Mouse (Mus musculus) embryonic facial prominence, embryonic 13.5 days (tissue): Measurements from ENCODE around the gene Cntn6. TPM values are rescaled to one million over a fixed set of nuclear protein-coding genes. Genes with fewer than 3 reads are reported as not detected.

ENCODE experiments used
- ATAC-seq: fragments of 200-750 bp; cut with Nextera tagmentation; 2 replicates; pipeline ENCODE4 v1.8.0; 2017; ENCODE audit warnings: low read depth; ENCODE audit not compliant: insufficient number of reproducible peaks, insufficient read depth, low FRiP score, low TSS enrichment
- H3K27ac ChIP-seq: fragments of 300-500 bp; sonication (generic); 2 replicates; pipeline ENCODE4 v1.5.1; 2015; ENCODE audit warnings: moderate library complexity, mild to moderate bottlenecking, inconsistent platforms
- H3K27me3 ChIP-seq: fragments of 300-500 bp; sonication (generic); 2 replicates; pipeline ENCODE4 v1.6.1; 2015; ENCODE audit warnings: mild to moderate bottlenecking, inconsistent platforms
- H3K36me3 ChIP-seq: fragments of 300-500 bp; sonication (generic); 2 replicates; pipeline ENCODE4 v1.6.1; 2015; ENCODE audit warnings: mild to moderate bottlenecking, inconsistent platforms
- H3K4me1 ChIP-seq: fragments of 300-500 bp; sonication (generic); 2 replicates; pipeline ENCODE4 v1.6.1; 2015; ENCODE audit warnings: inconsistent platforms
- H3K4me2 ChIP-seq: fragments of 300-500 bp; sonication (generic); 2 replicates; pipeline ENCODE4 v1.6.1; 2015; ENCODE audit warnings: moderate library complexity, mild to moderate bottlenecking, inconsistent platforms
- H3K4me3 ChIP-seq: fragments of 300-500 bp; sonication (generic); 2 replicates; pipeline ENCODE4 v1.5.1; 2015; ENCODE audit warnings: mild to moderate bottlenecking, inconsistent platforms
- H3K9ac ChIP-seq: fragments of 300-500 bp; sonication (generic); 2 replicates; pipeline ENCODE4 v1.6.1; 2015; ENCODE audit warnings: mild to moderate bottlenecking, inconsistent platforms
- H3K9me3 ChIP-seq: fragments of 300-500 bp; sonication (generic); 2 replicates; pipeline ENCODE4 v1.6.1; 2016; ENCODE audit warnings: inconsistent platforms
- WGBS: fragments of 180-500 bp; shearing (Covaris S2); methylation state at CpG from one replicate; pipeline ENCODE4 v1.1.7; 2015; ENCODE audit warnings: mixed read lengths; 5-methylcytosine and 5-hydroxymethylcytosine counted together
- polyA plus RNA-seq: library from polyadenylated mRNA; unstranded; fragments of >200 nt; fragmentation: Nextera tagmentation; extraction: Ambion mirVana; gene quantifications from 2 replicates; pipeline ENCODE4 v1.2.1, GENCODE M21; 2015

Cntn6 gene
- polyA plus RNA-seq, 1 experiment from 2014 or later = 4.7 TPM

- H3K9me3 ChIP-seq = no peaks in the 10 kb centered on the region
- no peak overlapping the region for H3K4me2 ChIP-seq
- H3K36me3 ChIP-seq = no peaks in the 10 kb centered on the region
- no peak overlapping the region for H3K4me3 ChIP-seq
- H3K27me3 ChIP-seq = no peaks in the 10 kb centered on the region
- no peak for ATAC-seq
- H3K27ac ChIP-seq = no peak overlapping the region
- H3K4me1 ChIP-seq = no peaks in the 10 kb centered on the region
- H3K9ac ChIP-seq = no peak overlapping the region
- 34% methylated on average over 3 of the region's 3 CpGs for WGBS
Observed at GRCm38 (mm10) chr6:104605214-104605613, 112.6 kb downstream of the Cntn6 start.

DNA sequence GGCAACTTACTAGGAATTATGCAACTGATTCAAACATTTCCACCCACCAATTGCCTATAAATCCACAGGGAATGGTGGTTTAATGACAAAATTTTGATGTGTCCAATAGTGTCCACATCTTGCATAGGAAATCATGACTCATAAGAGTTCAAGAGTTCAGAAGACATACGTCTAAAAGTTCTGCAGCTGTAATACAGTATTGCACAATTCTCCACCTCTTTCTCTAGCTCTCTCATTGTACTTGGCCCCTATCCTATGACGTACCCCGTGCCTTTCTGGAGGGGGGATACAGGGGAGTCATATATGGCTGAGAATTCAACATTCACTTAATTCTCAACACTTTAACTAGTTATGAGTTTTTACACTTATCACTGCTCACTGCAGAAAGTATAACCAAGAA is 160.9 kb downstream of the Cntn6 start:
- whole genome bisulfite sequencing = 72% methylated on average over 3 of the region's 3 CpGs
- Histone ChIP-seq H3K9me3 (no peaks in the 10 kb centered on the region), H3K9ac (no peak overlapping the region), H3K36me3 (no peaks in the 10 kb centered on the region), H3K4me1 (no peaks in the 10 kb centered on the region), H3K27me3 (no peaks in the 10 kb centered on the region), H3K27ac (no peak overlapping the region), H3K4me2 (no peak overlapping the region), H3K4me3 (no peak overlapping the region)
- no peak for ATAC-seq

GRCm38 (mm10) chr6:104668701-104669100 is 176.1 kb downstream of the Cntn6 start:
- Histone ChIP-seq H3K4me2 (no peak overlapping the region), H3K27me3 (no peaks in the 10 kb centered on the region), H3K27ac (no peak overlapping the region), H3K36me3 (no peaks in the 10 kb centered on the region), H3K4me3 (no peak overlapping the region), H3K9me3 (no peaks in the 10 kb centered on the region), H3K9ac (no peak overlapping the region), H3K4me1 (no peaks in the 10 kb centered on the region)
- no peak for ATAC-seq
- WGBS = 51% methylated on average over 2 of the region's 2 CpGs

DNA sequence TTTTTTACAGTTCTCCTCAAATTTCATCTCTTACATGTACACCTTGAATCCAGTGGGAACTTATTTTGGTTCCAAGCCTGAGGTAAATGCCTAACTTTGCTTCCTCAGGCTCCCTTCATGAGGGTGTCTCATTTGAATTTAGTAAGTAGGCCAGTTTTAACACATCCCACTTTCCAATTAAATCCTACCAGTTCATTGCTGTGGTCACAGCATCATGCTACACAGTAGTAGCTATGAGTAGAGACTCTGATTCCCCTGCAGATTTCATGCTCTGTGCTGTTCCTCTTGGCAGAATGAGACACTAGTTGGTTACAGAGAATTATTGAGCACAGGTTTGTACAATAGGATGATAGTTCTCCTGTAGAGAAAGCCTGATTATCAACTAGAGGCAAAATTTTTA is 181.7 kb downstream of the Cntn6 start:
- H3K9me3 ChIP-seq = no peaks in the 10 kb centered on the region
- H3K4me3 ChIP-seq = no peak overlapping the region
- H3K4me1 ChIP-seq = no peaks in the 10 kb centered on the region
- H3K4me2 ChIP-seq = no peak overlapping the region
- no peak for ATAC-seq
- H3K27me3 ChIP-seq = no peaks in the 10 kb centered on the region
- no peak overlapping the region for H3K27ac ChIP-seq
- no peaks in the 10 kb centered on the region for H3K36me3 ChIP-seq
- no peak overlapping the region for H3K9ac ChIP-seq

GRCm38 (mm10) chr6:104679809-104680495 is 187.4 kb downstream of the Cntn6 start:
- Histone ChIP-seq H3K27me3 (no peaks in the 10 kb centered on the region), H3K36me3 (no peaks in the 10 kb centered on the region), H3K4me2 (no peak overlapping the region), H3K4me3 (no peak overlapping the region), H3K4me1 (no peaks in the 10 kb centered on the region), H3K9me3 (no peaks in the 10 kb centered on the region), H3K9ac (no peak overlapping the region), H3K27ac (no peak overlapping the region)
- ATAC-seq = no peak
- 90% methylated on average over 1 of the region's 1 CpGs for WGBS

DNA sequence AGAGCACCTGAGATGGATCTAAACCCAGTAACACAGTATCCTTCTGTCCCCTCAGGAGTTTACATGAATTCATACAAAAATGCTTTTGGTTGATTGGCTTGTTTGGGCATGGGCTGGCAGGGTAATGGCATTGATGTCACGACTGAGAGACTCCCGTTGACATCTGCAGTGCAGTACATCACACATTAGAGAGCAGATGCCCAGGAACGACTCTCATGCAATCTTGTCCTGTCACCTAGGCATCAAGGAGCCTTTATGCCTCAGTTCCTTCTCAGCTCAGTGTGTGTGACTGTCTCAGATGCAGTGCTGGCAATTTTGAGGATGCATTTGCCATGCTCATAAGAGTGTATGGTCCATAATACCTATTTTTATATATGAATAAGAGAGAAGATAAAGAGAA is 195.4 kb downstream of the Cntn6 start:
- no peak for ATAC-seq
- 71% methylated on average over 3 of the region's 3 CpGs for WGBS
- H3K36me3 ChIP-seq = no peaks in the 10 kb centered on the region

DNA sequence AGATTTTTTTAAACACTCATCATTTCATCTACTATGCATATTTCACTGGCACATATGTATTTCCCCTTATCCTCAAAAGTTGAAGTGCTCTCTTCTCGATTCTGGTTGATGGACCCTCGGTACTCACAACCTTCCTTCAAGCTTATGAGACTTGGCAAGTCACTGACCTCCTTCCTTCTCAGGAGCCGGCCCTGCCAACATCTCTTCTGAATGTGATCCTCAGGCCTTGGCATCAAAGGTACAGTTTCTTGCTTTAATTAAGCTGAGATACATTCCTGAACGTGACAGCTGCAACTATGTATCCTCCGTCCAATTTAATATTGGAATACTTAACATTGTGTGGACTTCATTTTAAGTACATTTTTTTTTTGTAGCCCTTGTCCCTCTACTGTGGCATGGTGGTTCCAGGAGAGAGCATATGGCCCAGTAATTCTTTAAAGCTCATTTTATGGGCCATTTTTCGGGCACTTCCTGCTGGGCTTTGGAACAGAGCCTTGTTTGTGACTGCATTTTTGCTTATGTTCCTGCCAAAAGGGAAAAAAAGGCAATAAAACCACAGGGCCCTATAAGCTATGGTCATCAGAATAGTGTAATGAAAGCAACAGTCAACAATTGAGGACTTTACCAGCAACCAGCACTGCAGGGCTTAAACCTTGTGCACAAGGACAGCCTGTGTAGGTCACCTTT is 196.0 kb downstream of the Cntn6 start:
- H3K4me3 ChIP-seq = no peak overlapping the region
- no peak for ATAC-seq
- WGBS = 71% methylated on average over 6 of the region's 6 CpGs

More for the DNA sequence above, 195.4 kb downstream of the Cntn6 start:
- Histone ChIP-seq H3K4me1 (no peaks in the 10 kb centered on the region), H3K27me3 (no peaks in the 10 kb centered on the region), H3K4me2 (no peak overlapping the region), H3K9ac (no peak overlapping the region), H3K9me3 (no peaks in the 10 kb centered on the region), H3K4me3 (no peak overlapping the region), H3K27ac (no peak overlapping the region)

DNA sequence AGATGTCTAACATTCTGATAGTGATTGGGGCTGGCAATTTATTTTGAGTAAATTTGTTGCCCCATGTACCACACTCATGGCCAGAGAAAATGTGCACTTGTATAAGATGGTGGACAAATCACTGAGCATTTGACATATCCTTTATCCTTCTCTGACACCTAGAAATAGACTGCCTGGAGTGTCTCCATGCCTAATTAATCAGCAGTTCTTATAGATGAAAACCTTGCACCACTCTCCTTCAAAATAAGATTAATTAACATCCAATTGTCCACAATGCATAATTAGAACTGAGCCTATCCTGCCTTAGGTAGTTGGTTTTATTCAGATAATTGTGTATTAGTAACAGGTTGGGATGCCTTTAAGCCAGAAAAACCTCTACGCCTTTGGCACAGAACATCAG is 236.0 kb downstream of the Cntn6 start:
- no peak overlapping the region for H3K4me2 ChIP-seq
- no peaks in the 10 kb centered on the region for H3K9me3 ChIP-seq
- no peak overlapping the region for H3K9ac ChIP-seq
- H3K27me3 ChIP-seq = no peaks in the 10 kb centered on the region
- WGBS = 86% methylated on average over 1 of the region's 1 CpGs
- no peaks in the 10 kb centered on the region for H3K36me3 ChIP-seq
- ATAC-seq = no peak
- no peak overlapping the region for H3K4me3 ChIP-seq
- no peaks in the 10 kb centered on the region for H3K4me1 ChIP-seq
- no peak overlapping the region for H3K27ac ChIP-seq

More for the DNA sequence above, 196.0 kb downstream of the Cntn6 start:
- Histone ChIP-seq H3K4me2 (no peak overlapping the region), H3K4me1 (no peaks in the 10 kb centered on the region), H3K27ac (no peak overlapping the region), H3K27me3 (no peaks in the 10 kb centered on the region), H3K9ac (no peak overlapping the region), H3K36me3 (no peaks in the 10 kb centered on the region), H3K9me3 (no peaks in the 10 kb centered on the region)

- Histone ChIP-seq H3K9ac (no peak overlapping the region), H3K27ac (no peak overlapping the region), H3K4me3 (no peak overlapping the region), H3K9me3 (no peaks in the 10 kb centered on the region), H3K4me1 (no peaks in the 10 kb centered on the region), H3K36me3 (no peaks in the 10 kb centered on the region), H3K4me2 (no peak overlapping the region), H3K27me3 (no peaks in the 10 kb centered on the region)
- ATAC-seq = no peak
- 86% methylated on average over 1 of the region's 1 CpGs for WGBS
Observed at GRCm38 (mm10) chr6:104734256-104734655, 241.7 kb downstream of the Cntn6 start.

- no peaks in the 10 kb centered on the region for H3K9me3 ChIP-seq
- 91% methylated on average over 4 of the region's 4 CpGs for WGBS
- no peak overlapping the region for H3K9ac ChIP-seq
- H3K4me3 ChIP-seq = no peak overlapping the region
- no peak overlapping the region for H3K4me2 ChIP-seq
- ATAC-seq = no peak
- no peaks in the 10 kb centered on the region for H3K4me1 ChIP-seq
- no peak overlapping the region for H3K27ac ChIP-seq
- H3K36me3 ChIP-seq = no peaks in the 10 kb centered on the region
- no peaks in the 10 kb centered on the region for H3K27me3 ChIP-seq
Observed at GRCm38 (mm10) chr6:104738999-104739398, 246.4 kb downstream of the Cntn6 start.

DNA sequence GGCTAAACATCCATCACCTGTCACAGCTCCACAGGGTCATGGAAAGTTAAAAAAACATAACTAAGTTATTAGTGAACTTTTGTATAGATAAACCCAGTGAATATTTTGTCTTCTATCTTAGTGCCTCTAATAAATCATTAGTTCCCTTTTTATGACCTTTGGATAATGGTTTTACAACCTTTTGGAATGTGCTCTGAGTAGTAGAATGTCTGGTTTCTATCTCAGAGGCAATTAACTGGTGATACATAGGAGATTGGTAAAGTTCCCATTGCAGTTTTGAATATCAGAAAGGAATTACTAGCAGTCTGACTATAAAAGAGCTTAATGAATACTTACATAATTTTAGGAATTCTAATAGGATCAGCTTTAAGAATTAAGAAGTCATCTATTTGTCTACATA is 265.5 kb downstream of the Cntn6 start:
- no peak overlapping the region for H3K4me3 ChIP-seq
- no peak overlapping the region for H3K4me2 ChIP-seq
- no peaks in the 10 kb centered on the region for H3K27me3 ChIP-seq
- H3K9me3 ChIP-seq = no peaks in the 10 kb centered on the region
- H3K4me1 ChIP-seq = no peaks in the 10 kb centered on the region
- H3K9ac ChIP-seq = no peak overlapping the region
- no peaks in the 10 kb centered on the region for H3K36me3 ChIP-seq
- no peak for ATAC-seq
- no peak overlapping the region for H3K27ac ChIP-seq

GRCm38 (mm10) chr6:104761226-104761625 is 268.6 kb downstream of the Cntn6 start:
- no peak for ATAC-seq
- no peak overlapping the region for H3K4me3 ChIP-seq
- H3K4me1 ChIP-seq = no peaks in the 10 kb centered on the region
- H3K36me3 ChIP-seq = no peaks in the 10 kb centered on the region
- H3K27me3 ChIP-seq = no peaks in the 10 kb centered on the region
- no peak overlapping the region for H3K27ac ChIP-seq
- H3K4me2 ChIP-seq = no peak overlapping the region
- no peak overlapping the region for H3K9ac ChIP-seq
- H3K9me3 ChIP-seq = no peaks in the 10 kb centered on the region
- 68% methylated on average over 3 of the region's 3 CpGs for WGBS
